Mouse (Mus musculus): ENCODE data around the gene Cdc26. TPM values are rescaled to one million over a fixed set of nuclear protein-coding genes. Genes with fewer than 3 reads are reported as not detected.

The Cdc26 gene
- 175 and 180 TPM in 2 replicates for polyA plus RNA-seq (2014; fragmentation: Nextera tagmentation; extraction: Ambion mirVana)

GRCm38 (mm10) chr4:62408601-62409282, at the start of gene Cdc26, which contains the start of gene Prpf4:
Cdc26 (minus strand) TSS chr4:62408642.
Prpf4 (plus strand) TSS chr4:62408797.
- WGBS = under 1% methylated on average over 39 of the region's 39 CpGs
- peaks cover 43% of the 10 kb centered on the region for H3K36me3 ChIP-seq (ENCODE audit: insufficient read depth)
- no peaks in the 10 kb centered on the region for H3K9me3 ChIP-seq (ENCODE audit: low read depth, low read length)
- peak within 1 kb of the TSS; percentile 80 for H3K4me3 ChIP-seq (ENCODE audit: low read depth, low read length)
- DNase-seq (peak; percentile 100), ATAC-seq (ENCODE audit: insufficient read depth) (peak; percentile 99)
- H3K4me1 ChIP-seq (ENCODE audit: insufficient read depth) = peaks cover 9% of the 10 kb centered on the region
- H3K9ac ChIP-seq = peak within 1 kb of the TSS; percentile 90
- no peak for TF ChIP-seq CTCF (IDR thresholded peaks at IDR 0.05; ENCODE audit: low read depth)
- H3K4me2 ChIP-seq = peak within 1 kb of the TSS; percentile 85
- peak within 1 kb of the TSS; percentile 92 for H3K27ac ChIP-seq (ENCODE audit: low read depth)
- no peaks in the 10 kb centered on the region for H3K27me3 ChIP-seq (ENCODE audit: insufficient read depth, low read length)

- Histone ChIP-seq H3K9ac (no peak overlapping the region), H3K4me3 (ENCODE audit: low read depth, low read length) (no peak overlapping the region), H3K27me3 (ENCODE audit: insufficient read depth, low read length) (no peaks in the 10 kb centered on the region), H3K27ac (ENCODE audit: low read depth) (no peak overlapping the region), H3K4me2 (no peak overlapping the region), H3K4me1 (ENCODE audit: insufficient read depth) (no peaks in the 10 kb centered on the region), H3K9me3 (ENCODE audit: low read depth, low read length) (no peaks in the 10 kb centered on the region), H3K36me3 (ENCODE audit: insufficient read depth) (no peaks in the 10 kb centered on the region)
- TF ChIP-seq CTCF (IDR thresholded peaks at IDR 0.05; ENCODE audit: low read depth) = peak; percentile 65
- ATAC-seq (ENCODE audit: insufficient read depth) (0 out of 2 replicates have a peak, but pooled peaks have one; percentile 51), DNase-seq (peak; percentile 72)
- WGBS = 46% methylated on average over 5 of the region's 5 CpGs
Measured at GRCm38 (mm10) chr4:62454995-62455394, 46.6 kb upstream of the Cdc26 start.

DNA sequence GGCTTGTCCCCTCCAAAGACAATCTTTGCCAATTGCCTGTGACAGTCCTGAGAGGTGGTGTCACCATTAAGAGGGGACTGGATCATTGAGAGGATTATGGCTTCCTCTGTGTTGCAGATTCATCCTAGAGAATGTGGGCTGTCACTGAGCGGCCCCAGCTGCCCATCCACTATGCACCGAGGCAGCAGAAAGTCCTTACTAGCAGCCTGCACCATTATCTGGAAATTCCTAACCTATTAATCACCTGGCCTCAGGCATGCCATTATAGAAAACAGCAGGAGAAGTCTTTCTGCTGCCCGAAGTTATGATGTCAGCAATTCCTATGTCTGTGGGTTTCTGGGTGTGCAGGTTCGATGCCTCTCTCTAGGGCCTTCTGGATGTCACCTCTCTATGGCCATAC, 32.5 kb upstream of the Cdc26 start:
- H3K9me3 ChIP-seq (ENCODE audit: low read depth, low read length) = no peaks in the 10 kb centered on the region
- no peaks in the 10 kb centered on the region for H3K4me1 ChIP-seq (ENCODE audit: insufficient read depth)
- H3K36me3 ChIP-seq (ENCODE audit: insufficient read depth) = no peaks in the 10 kb centered on the region
- ATAC-seq (ENCODE audit: insufficient read depth) (no peak), DNase-seq (no peak)
- H3K4me2 ChIP-seq = no peak overlapping the region
- H3K4me3 ChIP-seq (ENCODE audit: low read depth, low read length) = no peak overlapping the region
- H3K27ac ChIP-seq (ENCODE audit: low read depth) = no peak overlapping the region
- no peak for TF ChIP-seq CTCF (IDR thresholded peaks at IDR 0.05; ENCODE audit: low read depth)
- whole genome bisulfite sequencing = 54% methylated on average over 4 of the region's 4 CpGs
- H3K27me3 ChIP-seq (ENCODE audit: insufficient read depth, low read length) = no peaks in the 10 kb centered on the region
- H3K9ac ChIP-seq = no peak overlapping the region

- DNase-seq = no peak
- no peaks in the 10 kb centered on the region for H3K36me3 ChIP-seq (ENCODE audit: insufficient read depth)
- no peak overlapping the region for H3K27ac ChIP-seq (ENCODE audit: low read depth)
- H3K4me2 ChIP-seq = no peak overlapping the region
- WGBS = 73% methylated on average over 4 of the region's 4 CpGs
- no peak for TF ChIP-seq CTCF (IDR thresholded peaks at IDR 0.05; ENCODE audit: low read depth)
- H3K27me3 ChIP-seq (ENCODE audit: insufficient read depth, low read length) = no peaks in the 10 kb centered on the region
- no peak for ATAC-seq (ENCODE audit: insufficient read depth)
- H3K4me1 ChIP-seq (ENCODE audit: insufficient read depth) = no peaks in the 10 kb centered on the region
- no peak overlapping the region for H3K9ac ChIP-seq
- no peak overlapping the region for H3K4me3 ChIP-seq (ENCODE audit: low read depth, low read length)
- no peaks in the 10 kb centered on the region for H3K9me3 ChIP-seq (ENCODE audit: low read depth, low read length)
Measured at GRCm38 (mm10) chr4:62440544-62440943, 32.1 kb upstream of the Cdc26 start.

GRCm38 (mm10) chr4:62439793-62440192, 31.4 kb upstream of the Cdc26 start:
- TF ChIP-seq CTCF (IDR thresholded peaks at IDR 0.05; ENCODE audit: low read depth) = no peak

DNA sequence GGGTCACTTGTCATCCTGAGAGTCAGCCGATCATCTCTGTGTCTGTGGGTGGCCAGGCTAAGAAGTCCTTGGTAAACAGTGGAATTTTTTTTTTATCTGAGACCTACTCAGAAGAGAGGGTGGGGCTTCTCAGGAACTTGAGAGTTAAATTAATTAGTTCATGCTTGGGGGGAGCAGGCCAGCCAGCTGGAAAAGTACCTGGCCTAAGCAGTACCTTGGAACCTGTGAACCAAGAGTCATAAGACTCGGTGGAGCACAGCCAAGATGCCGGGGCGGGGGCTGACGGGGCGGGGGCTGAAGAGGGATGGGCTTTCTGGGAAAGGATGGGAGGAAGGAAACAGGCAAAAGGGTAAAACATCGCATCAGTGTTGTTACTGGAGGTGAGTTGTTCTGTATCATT, 29.4 kb upstream of the Cdc26 start:
- Histone ChIP-seq H3K27me3 (ENCODE audit: insufficient read depth, low read length) (no peaks in the 10 kb centered on the region), H3K4me2 (no peak overlapping the region), H3K27ac (ENCODE audit: low read depth) (no peak overlapping the region), H3K4me3 (ENCODE audit: low read depth, low read length) (no peak overlapping the region), H3K9me3 (ENCODE audit: low read depth, low read length) (no peaks in the 10 kb centered on the region), H3K4me1 (ENCODE audit: insufficient read depth) (no peaks in the 10 kb centered on the region), H3K36me3 (ENCODE audit: insufficient read depth) (no peaks in the 10 kb centered on the region), H3K9ac (no peak overlapping the region)
- TF ChIP-seq CTCF (IDR thresholded peaks at IDR 0.05; ENCODE audit: low read depth) = no peak
- ATAC-seq (ENCODE audit: insufficient read depth) (no peak), DNase-seq (no peak)
- WGBS = 64% methylated on average over 7 of the region's 7 CpGs

More at GRCm38 (mm10) chr4:62439793-62440192, 31.4 kb upstream of the Cdc26 start:
- no peak for DNase-seq
- no peak overlapping the region for H3K4me3 ChIP-seq (ENCODE audit: low read depth, low read length)
- H3K27me3 ChIP-seq (ENCODE audit: insufficient read depth, low read length) = no peaks in the 10 kb centered on the region
- H3K4me2 ChIP-seq = no peak overlapping the region
- H3K9me3 ChIP-seq (ENCODE audit: low read depth, low read length) = no peaks in the 10 kb centered on the region
- no peak for ATAC-seq (ENCODE audit: insufficient read depth)
- no peaks in the 10 kb centered on the region for H3K4me1 ChIP-seq (ENCODE audit: insufficient read depth)
- H3K36me3 ChIP-seq (ENCODE audit: insufficient read depth) = no peaks in the 10 kb centered on the region
- H3K27ac ChIP-seq (ENCODE audit: low read depth) = no peak overlapping the region
- H3K9ac ChIP-seq = no peak overlapping the region
- 62% methylated on average over 4 of the region's 4 CpGs for WGBS

- Histone ChIP-seq H3K36me3 (ENCODE audit: insufficient read depth) (no peaks in the 10 kb centered on the region), H3K9ac (no peak overlapping the region), H3K4me1 (ENCODE audit: insufficient read depth) (no peaks in the 10 kb centered on the region), H3K4me3 (ENCODE audit: low read depth, low read length) (no peak overlapping the region), H3K4me2 (no peak overlapping the region), H3K9me3 (ENCODE audit: low read depth, low read length) (no peaks in the 10 kb centered on the region), H3K27ac (ENCODE audit: low read depth) (no peak overlapping the region), H3K27me3 (ENCODE audit: insufficient read depth, low read length) (no peaks in the 10 kb centered on the region)
- DNase-seq (no peak), ATAC-seq (ENCODE audit: insufficient read depth) (no peak)
- TF ChIP-seq CTCF (IDR thresholded peaks at IDR 0.05; ENCODE audit: low read depth) = no peak
- 83% methylated on average over 3 of the region's 3 CpGs for WGBS
Measured at GRCm38 (mm10) chr4:62437256-62437778, 28.9 kb upstream of the Cdc26 start.

Data from lung, embryonic 14.5 days (tissue).